Mouse (Mus musculus) gastrocnemius, adult 2 months (tissue): ENCODE results near the gene Dchs1. TPM values are rescaled to one million over a fixed set of nuclear protein-coding genes. Genes with fewer than 3 reads are reported as not detected.
"Not testable (repeated sequence)": the region's sequence is repeated elsewhere in the genome, so short reads cannot be mapped to it uniquely, and the experiment has no call there.

Experiments used
- DNase-seq: peaks from one replicate; pipeline ENCODE4 v3.0.0; 2022
- H3K27ac ChIP-seq: fragments of 200-600 bp; 2 replicates; pipeline ENCODE4 v1.8.1; 2022; ENCODE audit warnings: mild to moderate bottlenecking
- H3K4me3 ChIP-seq: fragments of 200-600 bp; 2 replicates; pipeline ENCODE4 v1.8.1; 2022; ENCODE audit warnings: mild to moderate bottlenecking, moderate library complexity
- CTCF ChIP-seq: fragments of 200-600 bp; IDR thresholded peaks from 2 replicates; pipeline ENCODE4 v1.8.1; 2022; ENCODE audit warnings: antibody characterized with exemption, mild to moderate bottlenecking, moderate library complexity
- intact Hi-C: fragments of 180-260 bp; cut with DNase I; formaldehyde crosslinking; loops from one replicate; pipeline ENCODE4 v1.15.1; 2025
- total RNA-seq, 2 experiments: library from RNA; stranded (reverse); gene quantifications; 2 replicates each; pipeline ENCODE4 v1.2.3; 2021

The Dchs1 gene
- total RNA-seq, 2 experiments from 2014 or later: 2.1 to 5.0 TPM

GRCm38 (mm10) chr7:105751491-105752433, 35.7 kb downstream of the Dchs1 start, which contains the start of gene Tpp1:
Tpp1 (minus strand) TSS chr7:105752235.
- H3K4me3 ChIP-seq: peak within 1 kb of the TSS; percentile 89
- peak within 1 kb of the TSS; percentile 92 for H3K27ac ChIP-seq
- intact Hi-C loops: no loop called here
- peak; percentile 92 for DNase-seq
- TF ChIP-seq CTCF: no peak

GRCm38 (mm10) chr7:105747776-105748175, 39.7 kb downstream of the Dchs1 start:
- no peak for TF ChIP-seq CTCF
- H3K27ac ChIP-seq: no peak overlapping the region
- no peak overlapping the region for H3K4me3 ChIP-seq
- intact Hi-C loops: no loop called here
- DNase-seq: no peak

GRCm38 (mm10) chr7:105743926-105744590, 43.4 kb downstream of the Dchs1 start, which contains the start of gene Taf10:
Taf10 (minus strand) TSS chr7:105744361.
- H3K27ac ChIP-seq: peak within 1 kb of the TSS; percentile 90
- intact Hi-C loops: no loop called here
- DNase-seq: peak; percentile 90
- peak within 1 kb of the TSS; percentile 90 for H3K4me3 ChIP-seq
- peak; percentile 44 for TF ChIP-seq CTCF

GRCm38 (mm10) chr7:105743246-105743925, 44.1 kb downstream of the Dchs1 start:
- intact Hi-C loops, DNase-seq: not testable (repeated sequence)
- Histone ChIP-seq H3K27ac (peak overlapping the region; percentile 90), H3K4me3 (peak overlapping the region; percentile 90)

GRCm38 (mm10) chr7:105742539-105743215, 44.8 kb downstream of the Dchs1 start:
- H3K4me3 ChIP-seq: peak overlapping the region; percentile 90; the same call in 1 of the 2 replicates
- intact Hi-C loops, DNase-seq, H3K27ac ChIP-seq: not testable (repeated sequence)

- H3K27ac ChIP-seq: no peak overlapping the region
- intact Hi-C loops: no loop called here
- no peak for TF ChIP-seq CTCF
These were observed 45.5 kb downstream of the Dchs1 start for GRCm38 (mm10) chr7:105741978-105742377.

GRCm38 (mm10) chr7:105740851-105741250, 46.6 kb downstream of the Dchs1 start:
- DNase-seq: no peak
- no peak overlapping the region for H3K4me3 ChIP-seq
- no peak overlapping the region for H3K27ac ChIP-seq
- intact Hi-C loops: no loop called here
- no peak for TF ChIP-seq CTCF

More at GRCm38 (mm10) chr7:105741978-105742377, 45.5 kb downstream of the Dchs1 start:
- H3K4me3 ChIP-seq: no peak overlapping the region
- DNase-seq: no peak

GRCm38 (mm10) chr7:105740089-105740795, 47.2 kb downstream of the Dchs1 start:
- intact Hi-C loops: no loop called here
- no peak for TF ChIP-seq CTCF
- peak overlapping the region; percentile 99 for H3K27ac ChIP-seq
- H3K4me3 ChIP-seq: no peak overlapping the region
- no peak for DNase-seq

GRCm38 (mm10) chr7:105738948-105739347, 48.5 kb downstream of the Dchs1 start:
- TF ChIP-seq CTCF: no peak
- H3K4me3 ChIP-seq: peak overlapping the region; percentile 77
- DNase-seq: peak; percentile 68
- H3K27ac ChIP-seq: peak overlapping the region; percentile 99
- intact Hi-C loops: loop anchor here (5.0 to 10.0 kb wide), 2 partner anchors 97 to 184 kb away; partner anchors contain the start of genes Arfip2, Gm45799, Smpd1 and Timm10b

GRCm38 (mm10) chr7:105738286-105738685, 49.2 kb downstream of the Dchs1 start:
- DNase-seq: no peak
- H3K4me3 ChIP-seq: peak overlapping the region; percentile 77
- peak overlapping the region; percentile 99 for H3K27ac ChIP-seq
- intact Hi-C loops: loop anchor here (5.0 to 10.0 kb wide), 2 partner anchors 96 to 183 kb away; partner anchors contain the start of genes Arfip2, Gm45799, Smpd1 and Timm10b
- TF ChIP-seq CTCF: no peak

- Histone ChIP-seq H3K27ac (peak overlapping the region; percentile 99), H3K4me3 (peak overlapping the region; percentile 77)
- no peak for TF ChIP-seq CTCF
- DNase-seq: no peak
- intact Hi-C loops: loop anchor here (2.0 to 10.0 kb wide), 3 partner anchors 73 to 183 kb away; partner anchors contain the start of genes Arfip2, Gm45799, Mrpl17 and Smpd1
These were observed 49.8 kb downstream of the Dchs1 start for GRCm38 (mm10) chr7:105737648-105738047.
